Mouse (Mus musculus): ENCODE results near the gene Clcn7. TPM values are rescaled to one million over a fixed set of nuclear protein-coding genes. Genes with fewer than 3 reads are reported as not detected.
A peak's percentile ranks its signal among the peaks of the same experiment; 100 is the strongest.

Clcn7 gene
- polyA plus RNA-seq, 1 experiment from 2014 or later: 28.9 TPM

DNA sequence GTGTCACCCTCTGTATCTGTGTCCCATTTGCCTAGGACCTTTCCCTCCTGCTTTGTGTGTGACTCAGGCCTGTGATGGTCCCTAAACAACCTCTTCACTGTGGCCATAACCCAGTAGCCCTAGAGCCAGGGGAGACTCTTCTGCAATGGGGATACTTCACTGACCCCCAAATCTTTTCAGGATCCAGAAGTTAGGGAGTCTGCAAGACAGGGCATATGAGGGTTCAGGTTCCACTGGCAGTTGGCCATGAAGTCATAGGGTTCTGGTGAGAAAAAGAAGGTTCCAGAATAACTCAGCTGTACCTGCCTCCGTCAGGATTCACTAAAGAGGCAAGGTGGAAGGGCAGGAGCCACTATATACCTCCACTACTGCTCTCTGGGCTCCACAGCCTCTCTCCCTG is 29.0 kb downstream of the Clcn7 start, which contains the start of gene Ccdc154:
TSS of gene Ccdc154 (plus strand) at position 301 of the 400 bp plus-strand sequence.
- WGBS: 82% methylated on average over 1 of the region's 1 CpGs
- H3K4me1 ChIP-seq (ENCODE audit: control insufficient read depth, insufficient read depth, low read depth, low read length): no peaks in the 10 kb centered on the region
- no peak for ATAC-seq
- H3K27me3 ChIP-seq (replicated peaks; ENCODE audit: control insufficient read depth, insufficient read depth, low read length): no peaks in the 10 kb centered on the region
- peaks cover 25% of the 10 kb centered on the region for H3K36me3 ChIP-seq (ENCODE audit: control insufficient read depth, insufficient read depth, low read length)
- H3K9ac ChIP-seq (ENCODE audit: low read depth, low read length): no peak within 1 kb of the TSS
- H3K4me3 ChIP-seq (ENCODE audit: low read length): no peak within 1 kb of the TSS
- no peaks in the 10 kb centered on the region for H3K9me3 ChIP-seq (ENCODE audit: control insufficient read depth, low read length)
- no peak within 1 kb of the TSS for H3K27ac ChIP-seq (ENCODE audit: low read depth, low read length)
- no peak within 1 kb of the TSS for H3K4me2 ChIP-seq (ENCODE audit: low read length)

DNA sequence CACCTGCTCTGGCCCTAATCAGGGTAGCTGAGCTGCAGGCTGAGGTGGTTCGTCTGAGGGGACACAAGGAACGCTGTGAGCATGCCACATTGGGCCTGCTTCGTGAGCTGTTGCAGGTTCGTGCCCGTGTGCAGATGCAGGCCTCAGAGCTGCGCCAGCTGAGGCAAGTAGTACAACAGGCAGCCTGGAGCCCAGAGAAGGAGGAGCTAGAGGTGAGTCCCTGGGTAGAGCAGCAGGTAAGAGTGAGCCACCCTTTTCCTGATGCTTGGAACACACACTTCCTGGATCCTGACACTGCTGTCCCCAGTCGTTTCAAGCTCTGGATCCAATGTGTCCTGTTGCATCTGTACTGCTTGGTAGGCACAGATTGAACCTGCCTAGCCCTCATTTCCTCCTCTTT is 30.2 kb downstream of the Clcn7 start:
- H3K4me1 ChIP-seq (ENCODE audit: control insufficient read depth, insufficient read depth, low read depth, low read length): no peaks in the 10 kb centered on the region
- peaks cover 25% of the 10 kb centered on the region for H3K36me3 ChIP-seq (ENCODE audit: control insufficient read depth, insufficient read depth, low read length)
- no peak overlapping the region for H3K9ac ChIP-seq (ENCODE audit: low read depth, low read length)
- no peak overlapping the region for H3K27ac ChIP-seq (ENCODE audit: low read depth, low read length)
- H3K27me3 ChIP-seq (replicated peaks; ENCODE audit: control insufficient read depth, insufficient read depth, low read length): no peaks in the 10 kb centered on the region
- no peaks in the 10 kb centered on the region for H3K9me3 ChIP-seq (ENCODE audit: control insufficient read depth, low read length)
- 75% methylated on average over 7 of the region's 7 CpGs for WGBS
- no peak overlapping the region for H3K4me2 ChIP-seq (ENCODE audit: low read length)
- no peak overlapping the region for H3K4me3 ChIP-seq (ENCODE audit: low read length)
- no peak for ATAC-seq

DNA sequence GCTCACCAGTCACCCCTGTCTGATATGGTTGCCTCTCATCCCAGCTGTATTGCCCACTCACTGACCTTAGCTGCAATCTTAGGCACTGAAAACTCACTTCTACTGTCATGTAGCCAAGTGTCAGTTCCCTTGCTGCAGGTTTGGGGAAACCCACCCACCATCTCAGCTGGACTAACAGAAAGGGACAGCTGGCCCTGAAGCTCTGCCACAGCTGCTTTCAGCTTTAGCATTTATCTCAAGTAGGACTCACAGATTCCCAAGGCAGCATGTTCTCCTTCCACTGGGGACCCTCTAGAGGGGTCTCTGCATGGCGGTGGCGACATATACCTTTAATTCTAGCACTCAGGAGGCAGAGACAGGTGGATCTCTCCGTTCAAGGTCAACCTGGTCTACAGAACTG is 31.6 kb downstream of the Clcn7 start:
- H3K4me2 ChIP-seq (ENCODE audit: low read length): no peak overlapping the region
- H3K9ac ChIP-seq (ENCODE audit: low read depth, low read length): no peak overlapping the region
- H3K36me3 ChIP-seq (ENCODE audit: control insufficient read depth, insufficient read depth, low read length): peaks cover 16% of the 10 kb centered on the region
- H3K27me3 ChIP-seq (replicated peaks; ENCODE audit: control insufficient read depth, insufficient read depth, low read length): no peaks in the 10 kb centered on the region
- no peak overlapping the region for H3K4me3 ChIP-seq (ENCODE audit: low read length)
- H3K9me3 ChIP-seq (ENCODE audit: control insufficient read depth, low read length): no peaks in the 10 kb centered on the region
- whole genome bisulfite sequencing: 92% methylated on average over 3 of the region's 3 CpGs
- H3K4me1 ChIP-seq (ENCODE audit: control insufficient read depth, insufficient read depth, low read depth, low read length): no peaks in the 10 kb centered on the region
- no peak overlapping the region for H3K27ac ChIP-seq (ENCODE audit: low read depth, low read length)
- ATAC-seq: no peak

DNA sequence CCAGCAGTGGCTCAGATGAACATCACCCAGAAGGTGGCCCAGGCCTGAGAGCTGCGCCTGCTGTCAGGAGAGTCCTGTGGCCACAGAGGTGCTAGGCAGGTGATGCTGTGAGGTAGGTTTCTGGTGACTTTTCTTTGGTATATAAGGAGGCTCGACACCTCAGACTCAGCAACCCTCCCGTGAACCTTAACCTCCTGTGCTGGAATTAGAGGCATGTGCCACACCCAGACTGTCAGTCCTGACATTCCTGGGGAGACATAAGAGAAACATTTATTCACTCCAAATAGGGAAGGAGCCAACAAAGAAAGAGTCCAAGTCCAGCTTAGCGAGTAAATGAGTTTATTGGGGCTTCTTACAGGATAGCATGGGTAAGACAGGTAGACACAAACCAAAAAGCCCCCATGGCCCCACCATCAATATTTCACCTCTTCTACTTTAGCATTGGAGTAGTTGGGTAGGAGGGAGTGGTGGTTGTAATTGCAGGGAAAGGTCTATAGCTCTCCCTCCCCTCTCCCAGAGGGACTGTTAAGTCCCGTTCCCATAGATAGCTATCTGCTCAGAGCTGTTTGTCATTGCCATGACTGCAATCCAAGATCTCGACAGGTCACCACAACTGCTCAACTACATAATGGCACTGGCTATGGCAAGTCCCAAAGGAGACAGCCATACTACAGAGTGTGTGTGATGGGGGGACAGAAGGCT is 32.9 kb downstream of the Clcn7 start:
- WGBS: 67% methylated on average over 6 of the region's 6 CpGs
- ATAC-seq: no peak
- H3K9ac ChIP-seq (ENCODE audit: low read depth, low read length): no peak overlapping the region
- no peaks in the 10 kb centered on the region for H3K4me1 ChIP-seq (ENCODE audit: control insufficient read depth, insufficient read depth, low read depth, low read length)
- H3K27me3 ChIP-seq (replicated peaks; ENCODE audit: control insufficient read depth, insufficient read depth, low read length): no peaks in the 10 kb centered on the region
- H3K27ac ChIP-seq (ENCODE audit: low read depth, low read length): no peak overlapping the region
- no peaks in the 10 kb centered on the region for H3K9me3 ChIP-seq (ENCODE audit: control insufficient read depth, low read length)
- H3K4me3 ChIP-seq (ENCODE audit: low read length): no peak overlapping the region
- no peak overlapping the region for H3K4me2 ChIP-seq (ENCODE audit: low read length)
- H3K36me3 ChIP-seq (ENCODE audit: control insufficient read depth, insufficient read depth, low read length): peaks cover 4% of the 10 kb centered on the region; the same call in 1 of the 2 replicates

DNA sequence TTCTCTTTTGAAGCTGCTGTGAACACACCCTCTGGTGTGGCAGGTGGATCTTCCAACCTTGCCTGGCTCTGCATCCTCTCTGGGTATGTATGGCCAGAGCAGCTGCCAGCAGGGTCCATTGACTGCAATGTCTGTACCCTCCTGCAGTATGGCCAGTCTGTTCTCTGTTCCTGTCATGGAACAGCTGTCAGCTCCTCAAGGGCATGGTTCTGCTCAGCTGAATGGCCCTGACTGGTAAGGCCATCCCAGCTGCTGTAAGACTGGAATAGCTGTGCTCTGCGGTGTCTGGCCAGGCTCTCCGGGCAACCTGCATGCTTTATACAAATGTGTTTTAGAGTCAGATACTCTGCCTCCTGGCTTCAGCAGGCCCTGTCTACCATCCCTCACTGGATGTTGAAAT is 36.5 kb downstream of the Clcn7 start:
- 97% methylated on average over 2 of the region's 2 CpGs for WGBS
- H3K9ac ChIP-seq (ENCODE audit: low read depth, low read length): no peak overlapping the region
- no peaks in the 10 kb centered on the region for H3K9me3 ChIP-seq (ENCODE audit: control insufficient read depth, low read length)
- H3K4me3 ChIP-seq (ENCODE audit: low read length): no peak overlapping the region
- no peaks in the 10 kb centered on the region for H3K4me1 ChIP-seq (ENCODE audit: control insufficient read depth, insufficient read depth, low read depth, low read length)
- ATAC-seq: no peak
- no peak overlapping the region for H3K27ac ChIP-seq (ENCODE audit: low read depth, low read length)
- H3K4me2 ChIP-seq (ENCODE audit: low read length): no peak overlapping the region
- H3K27me3 ChIP-seq (replicated peaks; ENCODE audit: control insufficient read depth, insufficient read depth, low read length): no peaks in the 10 kb centered on the region
- H3K36me3 ChIP-seq (ENCODE audit: control insufficient read depth, insufficient read depth, low read length): no peaks in the 10 kb centered on the region

DNA sequence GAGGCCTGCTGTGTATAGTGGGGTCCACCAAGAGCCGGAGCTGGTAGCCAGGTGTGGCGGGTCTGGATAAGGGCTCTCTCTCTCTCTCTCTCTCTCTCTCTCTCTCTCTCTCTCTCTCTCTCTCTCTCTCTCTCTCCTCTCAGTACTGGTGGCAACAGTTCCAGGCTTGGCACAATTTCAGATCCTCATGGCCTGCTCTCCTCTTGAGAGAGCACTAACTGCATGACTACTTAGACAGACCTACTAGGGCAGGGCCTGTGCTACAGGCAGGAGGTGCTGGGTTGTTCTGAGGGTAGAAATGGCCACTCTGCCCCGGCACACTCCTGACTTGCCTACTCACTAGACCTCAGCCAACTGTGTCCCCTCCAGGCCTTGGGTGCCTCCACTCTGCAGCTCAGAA is 39.4 kb downstream of the Clcn7 start:
- H3K27ac ChIP-seq (ENCODE audit: low read depth, low read length): no peak overlapping the region

DNA sequence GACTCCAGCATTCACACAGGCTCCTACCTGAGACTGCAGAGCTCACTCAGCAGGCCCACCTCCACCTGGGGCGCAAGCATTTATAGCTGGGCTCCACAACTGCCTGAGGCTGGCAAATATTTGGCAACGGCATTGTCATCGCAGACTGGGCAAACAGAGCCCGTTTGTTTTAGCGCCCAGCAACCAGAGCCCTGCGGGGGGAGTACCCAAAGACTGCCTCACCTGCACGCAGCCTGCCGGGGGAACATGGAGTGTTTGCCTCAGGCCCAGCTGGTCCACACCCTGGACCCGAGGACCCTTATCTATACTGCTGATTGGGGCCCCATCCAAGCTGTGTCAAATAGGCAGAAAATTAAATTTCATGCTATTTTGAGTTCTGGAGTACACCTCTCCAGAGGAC is 42.2 kb downstream of the Clcn7 start, which contains the start of gene Gm38655:
TSS of gene Gm38655 (minus strand) at position 61 of the 400 bp plus-strand sequence.
- Histone ChIP-seq H3K27ac (ENCODE audit: low read depth, low read length) (no peak within 1 kb of the TSS), H3K4me1 (ENCODE audit: control insufficient read depth, insufficient read depth, low read depth, low read length) (no peaks in the 10 kb centered on the region), H3K9me3 (ENCODE audit: control insufficient read depth, low read length) (no peaks in the 10 kb centered on the region), H3K4me3 (ENCODE audit: low read length) (no peak within 1 kb of the TSS), H3K9ac (ENCODE audit: low read depth, low read length) (no peak within 1 kb of the TSS), H3K4me2 (ENCODE audit: low read length) (no peak within 1 kb of the TSS), H3K27me3 (replicated peaks; ENCODE audit: control insufficient read depth, insufficient read depth, low read length) (peaks cover 4% of the 10 kb centered on the region), H3K36me3 (ENCODE audit: control insufficient read depth, insufficient read depth, low read length) (no peaks in the 10 kb centered on the region)
- ATAC-seq: no peak
- WGBS: 49% methylated on average over 9 of the region's 9 CpGs

More for the DNA sequence above, 39.4 kb downstream of the Clcn7 start:
- Histone ChIP-seq H3K27me3 (replicated peaks; ENCODE audit: control insufficient read depth, insufficient read depth, low read length) (no peaks in the 10 kb centered on the region), H3K4me2 (ENCODE audit: low read length) (no peak overlapping the region), H3K4me3 (ENCODE audit: low read length) (no peak overlapping the region), H3K36me3 (ENCODE audit: control insufficient read depth, insufficient read depth, low read length) (no peaks in the 10 kb centered on the region), H3K9ac (ENCODE audit: low read depth, low read length) (no peak overlapping the region), H3K4me1 (ENCODE audit: control insufficient read depth, insufficient read depth, low read depth, low read length) (no peaks in the 10 kb centered on the region), H3K9me3 (ENCODE audit: control insufficient read depth, low read length) (no peaks in the 10 kb centered on the region)
- WGBS: 91% methylated on average over 3 of the region's 3 CpGs
- ATAC-seq: no peak

DNA sequence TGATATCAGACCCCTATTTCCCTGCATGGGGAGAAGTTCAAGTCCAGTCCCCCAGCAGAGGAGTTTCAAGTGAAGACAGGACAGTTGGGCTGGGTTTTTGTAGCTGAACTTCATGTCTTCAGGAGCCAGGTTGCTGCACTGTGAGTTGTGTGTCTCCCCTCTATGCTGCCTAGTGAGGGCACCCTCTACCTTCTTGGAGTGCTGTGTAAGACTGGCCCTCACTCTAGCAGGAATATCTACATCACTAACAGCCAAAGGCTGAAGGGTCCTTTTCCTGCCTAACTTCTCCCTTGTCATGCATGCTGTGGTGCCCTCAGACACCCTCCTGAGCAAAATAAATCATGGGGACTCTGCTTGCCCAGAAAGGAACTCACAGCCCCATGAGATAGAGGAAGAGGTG is 50.0 kb downstream of the Clcn7 start:
- no peak for ATAC-seq
- H3K9me3 ChIP-seq (ENCODE audit: control insufficient read depth, low read length): no peaks in the 10 kb centered on the region
- peak overlapping the region; percentile 96 for H3K4me2 ChIP-seq (ENCODE audit: low read length)
- peaks cover 23% of the 10 kb centered on the region for H3K4me1 ChIP-seq (ENCODE audit: control insufficient read depth, insufficient read depth, low read depth, low read length)
- H3K9ac ChIP-seq (ENCODE audit: low read depth, low read length): no peak overlapping the region; the same call in 1 of the 2 replicates
- no peak overlapping the region for H3K4me3 ChIP-seq (ENCODE audit: low read length)
- H3K27me3 ChIP-seq (replicated peaks; ENCODE audit: control insufficient read depth, insufficient read depth, low read length): peaks cover 9% of the 10 kb centered on the region
- no peak overlapping the region for H3K27ac ChIP-seq (ENCODE audit: low read depth, low read length)
- H3K36me3 ChIP-seq (ENCODE audit: control insufficient read depth, insufficient read depth, low read length): no peaks in the 10 kb centered on the region

DNA sequence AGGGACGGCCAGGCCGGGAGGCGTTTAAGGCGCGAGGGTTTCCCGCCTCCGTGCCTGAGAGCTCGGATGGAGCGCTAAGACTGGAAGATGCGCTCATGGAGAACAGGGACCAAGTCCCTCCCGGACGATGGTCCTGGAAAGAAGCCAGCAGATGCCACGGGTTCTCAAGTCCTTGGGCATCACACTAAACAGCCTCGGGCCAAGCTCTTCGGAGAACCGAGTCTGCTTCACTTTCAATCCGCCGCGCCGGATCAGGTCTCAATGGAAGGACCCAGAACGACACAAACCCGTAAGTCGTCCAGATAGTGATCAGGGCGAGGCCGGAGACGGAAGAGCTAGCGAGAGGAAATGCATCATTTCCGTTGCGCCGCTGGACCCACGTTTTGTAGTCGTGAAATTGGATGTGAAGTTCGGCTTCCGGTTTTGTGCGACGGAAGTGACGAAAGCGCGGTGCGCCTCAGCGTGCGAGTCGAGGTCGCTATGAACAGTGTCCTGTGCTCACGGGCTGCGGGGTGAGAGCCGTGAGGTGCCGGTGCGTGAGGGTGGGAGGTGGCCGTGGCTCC is 51.0 kb downstream of the Clcn7 start, which contains the start of gene BC003965:
TSS of gene BC003965 (plus strand) at position 426 of the 563 bp plus-strand sequence.
- WGBS: under 1% methylated on average over 50 of the region's 50 CpGs
- peak within 1 kb of the TSS; percentile 92 for H3K9ac ChIP-seq (ENCODE audit: low read depth, low read length)
- peak within 1 kb of the TSS; percentile 90 for H3K4me3 ChIP-seq (ENCODE audit: low read length)
- peak; percentile 91 for ATAC-seq
- H3K27me3 ChIP-seq (replicated peaks; ENCODE audit: control insufficient read depth, insufficient read depth, low read length): peaks cover 7% of the 10 kb centered on the region
- H3K9me3 ChIP-seq (ENCODE audit: control insufficient read depth, low read length): no peaks in the 10 kb centered on the region
- H3K36me3 ChIP-seq (ENCODE audit: control insufficient read depth, insufficient read depth, low read length): no peaks in the 10 kb centered on the region
- H3K4me2 ChIP-seq (ENCODE audit: low read length): peak within 1 kb of the TSS; percentile 99
- peaks cover 26% of the 10 kb centered on the region for H3K4me1 ChIP-seq (ENCODE audit: control insufficient read depth, insufficient read depth, low read depth, low read length)
- H3K27ac ChIP-seq (ENCODE audit: low read depth, low read length): peak within 1 kb of the TSS; percentile 95

All from hindbrain, embryonic 16.5 days (tissue).